Mouse (Mus musculus): Measurements from ENCODE around the gene Tfb1m. TPM values are rescaled to one million over a fixed set of nuclear protein-coding genes. Genes with fewer than 3 reads are reported as not detected.

The Tfb1m gene
- polyA plus RNA-seq, 1 experiment from 2014 or later: 17.8 TPM

DNA sequence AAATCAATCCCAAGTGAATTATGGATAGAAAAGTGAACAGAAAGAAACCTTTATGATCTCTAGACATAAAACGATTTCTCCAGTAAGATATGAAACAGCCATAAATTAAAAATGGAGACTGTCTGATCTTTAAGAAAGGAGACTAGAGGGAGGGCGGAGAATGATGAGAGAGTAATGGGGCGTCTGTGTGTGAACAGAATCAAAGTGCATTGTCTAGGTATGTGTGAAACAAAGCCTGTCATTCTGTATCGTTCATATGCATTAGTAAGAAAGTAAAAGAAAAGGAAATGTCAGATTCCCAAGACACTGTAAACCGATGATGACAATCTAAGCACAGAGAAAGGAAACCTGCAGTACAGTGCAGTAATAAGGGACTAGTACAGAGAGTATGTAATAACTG lies 16.5 kb downstream of the Tfb1m start:
- no peak overlapping the region for H3K9ac ChIP-seq
- H3K9me3 ChIP-seq (replicated peaks): no peaks in the 10 kb centered on the region
- H3K36me3 ChIP-seq (ENCODE audit: poor library complexity, severe bottlenecking): peaks cover 20% of the 10 kb centered on the region; the same call in 1 of the 2 replicates
- WGBS: 89% methylated on average over 5 of the region's 5 CpGs
- no peak overlapping the region for H3K4me2 ChIP-seq
- ATAC-seq: no peak
- H3K4me3 ChIP-seq: no peak overlapping the region
- no peaks in the 10 kb centered on the region for H3K27me3 ChIP-seq
- no peaks in the 10 kb centered on the region for H3K4me1 ChIP-seq
- H3K27ac ChIP-seq: no peak overlapping the region

DNA sequence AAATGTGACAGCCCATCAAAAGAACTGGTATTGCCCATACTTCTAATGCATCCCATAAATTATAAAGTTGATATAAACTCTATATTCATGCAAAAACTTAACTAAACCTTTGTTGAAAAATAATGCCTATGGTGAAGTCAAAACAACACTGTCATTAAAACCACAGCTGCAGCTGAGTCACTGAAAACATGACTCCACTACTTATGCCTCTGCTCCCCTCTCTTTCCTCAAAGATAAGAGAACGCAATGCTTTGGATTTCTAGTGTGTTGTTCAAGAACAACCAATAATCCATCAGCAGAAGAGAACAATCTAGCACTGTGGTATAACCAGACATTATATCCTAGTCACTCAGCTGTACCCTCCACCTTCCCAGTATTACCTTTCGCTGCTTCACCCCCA lies 17.3 kb downstream of the Tfb1m start:
- WGBS: 91% methylated on average over 2 of the region's 2 CpGs
- ATAC-seq: no peak
- no peak overlapping the region for H3K4me3 ChIP-seq
- no peak overlapping the region for H3K4me2 ChIP-seq
- no peaks in the 10 kb centered on the region for H3K9me3 ChIP-seq (replicated peaks)
- no peak overlapping the region for H3K27ac ChIP-seq
- H3K27me3 ChIP-seq: no peaks in the 10 kb centered on the region
- H3K9ac ChIP-seq: no peak overlapping the region
- H3K4me1 ChIP-seq: no peaks in the 10 kb centered on the region
- peaks cover 15% of the 10 kb centered on the region; the same call in 1 of the 2 replicates for H3K36me3 ChIP-seq (ENCODE audit: poor library complexity, severe bottlenecking)

DNA sequence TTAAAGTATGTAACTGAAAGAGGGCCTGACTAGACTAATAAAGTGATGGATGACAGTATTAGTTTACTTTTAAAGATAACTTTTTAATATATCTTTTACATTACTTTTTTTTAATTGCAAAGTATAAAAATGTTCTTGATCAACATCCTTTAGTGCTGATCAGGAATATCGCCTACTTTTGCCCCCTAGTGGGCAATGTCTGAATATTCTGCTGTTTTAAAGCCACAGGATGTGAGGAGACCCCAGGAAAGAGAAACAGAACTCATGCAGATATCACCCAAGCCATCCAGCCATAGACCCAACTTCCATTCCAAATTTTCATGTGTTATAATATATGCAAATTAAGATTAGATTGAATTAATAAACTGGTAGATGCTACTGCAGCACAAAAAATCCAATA lies 24.2 kb downstream of the Tfb1m start:
- H3K4me1 ChIP-seq: 0 out of 2 replicates have a peak, but pooled peaks cover 1% of the 10 kb centered on the region
- no peaks in the 10 kb centered on the region for H3K27me3 ChIP-seq
- H3K36me3 ChIP-seq (ENCODE audit: poor library complexity, severe bottlenecking): 0 out of 2 replicates have a peak, but pooled peaks cover 7% of the 10 kb centered on the region
- ATAC-seq: 0 out of 2 replicates have a peak, but pooled peaks have one; percentile 36
- no peak overlapping the region for H3K9ac ChIP-seq
- no peak overlapping the region for H3K4me3 ChIP-seq
- H3K27ac ChIP-seq: no peak overlapping the region
- H3K9me3 ChIP-seq (replicated peaks): no peaks in the 10 kb centered on the region
- H3K4me2 ChIP-seq: no peak overlapping the region
- WGBS: 18% methylated on average over 1 of the region's 1 CpGs

- 84% methylated on average over 4 of the region's 4 CpGs for WGBS
- Histone ChIP-seq H3K9me3 (replicated peaks) (no peaks in the 10 kb centered on the region), H3K27me3 (no peaks in the 10 kb centered on the region), H3K4me1 (peaks cover 10% of the 10 kb centered on the region), H3K36me3 (ENCODE audit: poor library complexity, severe bottlenecking) (0 out of 2 replicates have a peak, but pooled peaks cover 7% of the 10 kb centered on the region), H3K4me3 (no peak within 1 kb of the TSS), H3K9ac (no peak within 1 kb of the TSS), H3K27ac (no peak within 1 kb of the TSS), H3K4me2 (no peak within 1 kb of the TSS)
- ATAC-seq: no peak
Measured at GRCm38 (mm10) chr17:3532254-3532653, 25.3 kb downstream of the Tfb1m start, which contains the start of gene Cldn20. TSS of gene Cldn20 (plus strand) at chr17:3532554.

- 89% methylated on average over 1 of the region's 1 CpGs for WGBS
- ATAC-seq: no peak
- H3K4me3 ChIP-seq: no peak overlapping the region
- H3K4me2 ChIP-seq: no peak overlapping the region
- no peak overlapping the region for H3K9ac ChIP-seq
- no peaks in the 10 kb centered on the region for H3K27me3 ChIP-seq
- 0 out of 2 replicates have a peak, but pooled peaks cover 7% of the 10 kb centered on the region for H3K36me3 ChIP-seq (ENCODE audit: poor library complexity, severe bottlenecking)
- H3K9me3 ChIP-seq (replicated peaks): no peaks in the 10 kb centered on the region
- H3K4me1 ChIP-seq: peaks cover 10% of the 10 kb centered on the region
- H3K27ac ChIP-seq: no peak overlapping the region
Measured at GRCm38 (mm10) chr17:3531641-3532040, 25.9 kb downstream of the Tfb1m start.

GRCm38 (mm10) chr17:3530549-3530948 lies 27.0 kb downstream of the Tfb1m start:
- H3K36me3 ChIP-seq (ENCODE audit: poor library complexity, severe bottlenecking): 0 out of 2 replicates have a peak, but pooled peaks cover 7% of the 10 kb centered on the region
- H3K27me3 ChIP-seq: no peaks in the 10 kb centered on the region
- 61% methylated on average over 7 of the region's 7 CpGs for WGBS
- H3K4me3 ChIP-seq: no peak overlapping the region
- ATAC-seq: no peak
- H3K4me1 ChIP-seq: peaks cover 10% of the 10 kb centered on the region
- H3K27ac ChIP-seq: no peak overlapping the region
- H3K9ac ChIP-seq: no peak overlapping the region
- no peaks in the 10 kb centered on the region for H3K9me3 ChIP-seq (replicated peaks)
- no peak overlapping the region for H3K4me2 ChIP-seq

DNA sequence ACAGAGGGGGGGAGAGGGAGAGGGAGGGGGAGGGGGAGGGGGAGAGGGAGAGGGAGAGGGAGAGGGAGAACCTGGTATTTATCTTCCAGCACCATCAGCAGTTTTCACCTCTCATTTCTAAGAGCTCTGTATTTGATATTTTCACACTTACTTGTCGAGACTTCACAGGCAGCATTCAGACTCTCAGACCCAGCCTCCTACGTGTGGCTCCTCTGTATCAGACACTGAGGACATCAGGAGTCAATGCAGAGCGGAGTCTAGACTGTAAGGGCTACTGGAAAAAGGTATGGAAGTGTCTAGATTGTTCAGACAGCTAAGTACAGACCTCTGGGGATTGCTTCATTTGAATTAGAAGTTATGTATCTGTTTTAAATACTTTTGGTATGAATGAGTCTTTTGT lies 28.1 kb downstream of the Tfb1m start:
- Histone ChIP-seq H3K27ac (no peak overlapping the region), H3K9me3 (replicated peaks) (no peaks in the 10 kb centered on the region), H3K27me3 (no peaks in the 10 kb centered on the region), H3K36me3 (ENCODE audit: poor library complexity, severe bottlenecking) (0 out of 2 replicates have a peak, but pooled peaks cover 7% of the 10 kb centered on the region), H3K9ac (no peak overlapping the region), H3K4me2 (no peak overlapping the region), H3K4me3 (no peak overlapping the region), H3K4me1 (peaks cover 10% of the 10 kb centered on the region)
- 67% methylated on average over 3 of the region's 3 CpGs for WGBS
- no peak for ATAC-seq

- Histone ChIP-seq H3K36me3 (ENCODE audit: poor library complexity, severe bottlenecking) (0 out of 2 replicates have a peak, but pooled peaks cover 7% of the 10 kb centered on the region), H3K4me3 (no peak overlapping the region), H3K27ac (no peak overlapping the region; the same call in 1 of the 2 replicates), H3K4me1 (peaks cover 10% of the 10 kb centered on the region), H3K9me3 (replicated peaks) (no peaks in the 10 kb centered on the region), H3K9ac (no peak overlapping the region), H3K27me3 (no peaks in the 10 kb centered on the region), H3K4me2 (no peak overlapping the region)
- ATAC-seq: peak; percentile 67; the same call in 1 of the 2 replicates
- 66% methylated on average over 6 of the region's 6 CpGs for WGBS
Measured at GRCm38 (mm10) chr17:3527841-3528471, 29.6 kb downstream of the Tfb1m start.

- Histone ChIP-seq H3K4me2 (no peak overlapping the region), H3K9ac (no peak overlapping the region), H3K4me3 (no peak overlapping the region), H3K27me3 (no peaks in the 10 kb centered on the region), H3K27ac (no peak overlapping the region), H3K9me3 (replicated peaks) (no peaks in the 10 kb centered on the region), H3K4me1 (no peaks in the 10 kb centered on the region), H3K36me3 (ENCODE audit: poor library complexity, severe bottlenecking) (peaks cover 35% of the 10 kb centered on the region)
- no peak for ATAC-seq
- WGBS: 96% methylated on average over 5 of the region's 5 CpGs
Measured at GRCm38 (mm10) chr17:3520344-3520743, 37.2 kb downstream of the Tfb1m start.

- no peak overlapping the region for H3K9ac ChIP-seq
- no peaks in the 10 kb centered on the region for H3K27me3 ChIP-seq
- no peak overlapping the region for H3K27ac ChIP-seq
- WGBS: 42% methylated on average over 9 of the region's 9 CpGs
- H3K4me3 ChIP-seq: no peak overlapping the region
- H3K36me3 ChIP-seq (ENCODE audit: poor library complexity, severe bottlenecking): peaks cover 50% of the 10 kb centered on the region
- no peak overlapping the region for H3K4me2 ChIP-seq
- no peaks in the 10 kb centered on the region for H3K4me1 ChIP-seq
- no peaks in the 10 kb centered on the region for H3K9me3 ChIP-seq (replicated peaks)
- ATAC-seq: no peak
Measured at GRCm38 (mm10) chr17:3516406-3516805, 41.2 kb downstream of the Tfb1m start.

- Histone ChIP-seq H3K4me3 (no peak overlapping the region), H3K4me2 (no peak overlapping the region), H3K36me3 (ENCODE audit: poor library complexity, severe bottlenecking) (peaks cover 50% of the 10 kb centered on the region), H3K27me3 (no peaks in the 10 kb centered on the region), H3K4me1 (no peaks in the 10 kb centered on the region), H3K9ac (no peak overlapping the region), H3K9me3 (replicated peaks) (no peaks in the 10 kb centered on the region), H3K27ac (no peak overlapping the region)
- 93% methylated on average over 8 of the region's 8 CpGs for WGBS
- no peak for ATAC-seq
Measured at GRCm38 (mm10) chr17:3515851-3516250, 41.7 kb downstream of the Tfb1m start.

GRCm38 (mm10) chr17:3514316-3514715 lies 43.3 kb downstream of the Tfb1m start:
- H3K9ac ChIP-seq: no peak overlapping the region
- H3K27me3 ChIP-seq: no peaks in the 10 kb centered on the region
- WGBS: 93% methylated on average over 5 of the region's 5 CpGs
- H3K27ac ChIP-seq: no peak overlapping the region
- no peak overlapping the region for H3K4me3 ChIP-seq
- no peak for ATAC-seq
- H3K4me1 ChIP-seq: no peaks in the 10 kb centered on the region
- H3K4me2 ChIP-seq: no peak overlapping the region
- peaks cover 44% of the 10 kb centered on the region for H3K36me3 ChIP-seq (ENCODE audit: poor library complexity, severe bottlenecking)
- no peaks in the 10 kb centered on the region for H3K9me3 ChIP-seq (replicated peaks)

DNA sequence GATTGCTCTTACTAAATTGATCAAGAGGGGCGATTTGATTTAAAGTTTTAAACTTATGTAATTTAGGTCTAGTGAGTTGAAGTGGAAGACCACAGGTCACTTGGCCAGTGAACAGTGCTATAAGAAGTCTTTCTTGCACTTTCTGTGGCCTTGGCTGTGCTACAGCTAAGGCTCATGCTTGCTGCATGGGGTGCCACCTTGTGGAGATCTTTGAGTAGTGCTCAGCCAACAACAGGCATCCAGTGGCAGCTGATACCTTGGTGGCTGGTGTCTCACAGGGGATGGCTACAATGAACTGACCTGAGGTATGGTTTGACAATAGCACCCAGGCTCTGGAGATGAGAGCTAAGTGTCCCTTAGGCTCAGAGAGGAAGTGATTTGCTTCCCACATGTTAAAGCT lies 47.7 kb downstream of the Tfb1m start:
- ATAC-seq: peak; percentile 76
- Histone ChIP-seq H3K9me3 (replicated peaks) (no peaks in the 10 kb centered on the region), H3K27me3 (no peaks in the 10 kb centered on the region), H3K4me2 (no peak overlapping the region), H3K4me3 (no peak overlapping the region), H3K27ac (no peak overlapping the region), H3K9ac (no peak overlapping the region), H3K36me3 (ENCODE audit: poor library complexity, severe bottlenecking) (peaks cover 20% of the 10 kb centered on the region), H3K4me1 (no peaks in the 10 kb centered on the region)
- 18% methylated on average over 1 of the region's 1 CpGs for WGBS

Measured in forebrain, embryonic 13.5 days (tissue).